Mouse (Mus musculus) hindbrain, embryonic 11.5 days (tissue): ENCODE data around the gene Gm17662. TPM values are rescaled to one million over a fixed set of nuclear protein-coding genes. Genes with fewer than 3 reads are reported as not detected.
A peak's percentile ranks its signal among the peaks of the same experiment; 100 is the strongest.

ENCODE experiments used
- ATAC-seq: fragments of 200-750 bp; cut with Nextera tagmentation; 2 replicates; pipeline ENCODE4 v1.8.0; 2017; ENCODE audit warnings: mild to moderate bottlenecking, moderate TSS enrichment, moderate library complexity; ENCODE audit not compliant: low FRiP score
- DNase-seq: peaks from one replicate; pipeline ENCODE4 v3.0.0-alpha.2; 2015; ENCODE audit warnings: low spot score
- H3K27ac ChIP-seq: fragments of 300-500 bp; sonication (generic); 2 replicates; pipeline ENCODE4 v1.5.1; 2014; ENCODE audit warnings: mild to moderate bottlenecking, low read depth, low read length
- H3K27me3 ChIP-seq: fragments of 300-500 bp; sonication (generic); 2 replicates; pipeline ENCODE4 v1.6.1; 2014; ENCODE audit warnings: mild to moderate bottlenecking, low read length, moderate library complexity, mixed read lengths; ENCODE audit not compliant: control insufficient read depth, insufficient read depth
- H3K36me3 ChIP-seq: fragments of 300-500 bp; sonication (generic); 2 replicates; pipeline ENCODE4 v1.6.1; 2014; ENCODE audit warnings: mild to moderate bottlenecking, low read length, moderate library complexity, mixed read lengths; ENCODE audit not compliant: control insufficient read depth, insufficient read depth
- H3K4me1 ChIP-seq: fragments of 300-500 bp; sonication (generic); replicated peaks from 2 replicates; pipeline ENCODE4 v1.6.1; 2014; ENCODE audit warnings: low read length, mixed read lengths; ENCODE audit not compliant: control insufficient read depth, insufficient read depth
- H3K4me2 ChIP-seq: fragments of 300-500 bp; sonication (generic); replicated peaks from 2 replicates; pipeline ENCODE4 v1.6.1; 2014; ENCODE audit warnings: mild to moderate bottlenecking, low read depth, low read length
- H3K4me3 ChIP-seq: fragments of 300-500 bp; sonication (generic); 2 replicates; pipeline ENCODE4 v1.5.1; 2014; ENCODE audit warnings: low read depth, low read length
- H3K9ac ChIP-seq: fragments of 300-500 bp; sonication (generic); 2 replicates; pipeline ENCODE4 v1.6.1; 2014; ENCODE audit warnings: low read depth, low read length
- H3K9me3 ChIP-seq: fragments of 300-500 bp; sonication (generic); 2 replicates; pipeline ENCODE4 v1.6.1; 2016; ENCODE audit warnings: low read length; ENCODE audit not compliant: control insufficient read depth
- WGBS: fragments of 180-500 bp; shearing (Covaris S2); extraction: QIAGEN DNeasy Blood & Tissue Kit; methylation state at CpG from one replicate; pipeline ENCODE4 v1.1.7; 2014; 5-methylcytosine and 5-hydroxymethylcytosine counted together
- polyA plus RNA-seq: library from polyadenylated mRNA; unstranded; fragments of >200 nt; fragmentation: Nextera tagmentation; extraction: Ambion mirVana; gene quantifications from 2 replicates; pipeline ENCODE4 v1.2.1, GENCODE M21; 2014

Gene Gm17662
- polyA plus RNA-seq, 1 experiment from 2014 or later, result not detected

GRCm38 (mm10) chr4:104824381-104825077 is 32.6 kb upstream of the Gm17662 start:
- WGBS, result 75% methylated on average over 7 of the region's 7 CpGs
- H3K27ac ChIP-seq, result no peak overlapping the region
- ATAC-seq (no peak), DNase-seq (no peak)
- no peak overlapping the region for H3K4me2 ChIP-seq
- H3K4me1 ChIP-seq, result no peaks in the 10 kb centered on the region
- no peak overlapping the region for H3K4me3 ChIP-seq
- no peaks in the 10 kb centered on the region for H3K27me3 ChIP-seq
- H3K36me3 ChIP-seq, result no peaks in the 10 kb centered on the region
- H3K9me3 ChIP-seq, result no peaks in the 10 kb centered on the region
- H3K9ac ChIP-seq, result no peak overlapping the region

GRCm38 (mm10) chr4:104828939-104829338 is 28.2 kb upstream of the Gm17662 start:
- Histone ChIP-seq H3K27me3 (no peaks in the 10 kb centered on the region), H3K4me2 (no peak overlapping the region), H3K4me3 (no peak overlapping the region), H3K9me3 (no peaks in the 10 kb centered on the region), H3K27ac (no peak overlapping the region), H3K9ac (no peak overlapping the region), H3K4me1 (no peaks in the 10 kb centered on the region), H3K36me3 (no peaks in the 10 kb centered on the region)
- DNase-seq (no peak), ATAC-seq (no peak)
- 90% methylated on average over 5 of the region's 5 CpGs for WGBS

- H3K4me2 ChIP-seq, result no peak overlapping the region
- no peaks in the 10 kb centered on the region for H3K4me1 ChIP-seq
- ATAC-seq (peak; percentile 75), DNase-seq (peak; percentile 66)
- H3K9ac ChIP-seq, result no peak overlapping the region
- no peaks in the 10 kb centered on the region for H3K9me3 ChIP-seq
- H3K36me3 ChIP-seq, result no peaks in the 10 kb centered on the region
- no peaks in the 10 kb centered on the region for H3K27me3 ChIP-seq
- H3K4me3 ChIP-seq, result no peak overlapping the region
- WGBS, result 11% methylated on average over 5 of the region's 5 CpGs
- H3K27ac ChIP-seq, result peak overlapping the region; percentile 54; the same call in 1 of the 2 replicates
Measured at GRCm38 (mm10) chr4:104835096-104835495, 22.0 kb upstream of the Gm17662 start.

- Histone ChIP-seq H3K36me3 (no peaks in the 10 kb centered on the region), H3K9ac (no peak overlapping the region), H3K4me2 (no peak overlapping the region), H3K27me3 (no peaks in the 10 kb centered on the region), H3K9me3 (no peaks in the 10 kb centered on the region), H3K27ac (no peak overlapping the region), H3K4me1 (no peaks in the 10 kb centered on the region), H3K4me3 (no peak overlapping the region)
- DNase-seq (no peak), ATAC-seq (no peak)
- 88% methylated on average over 2 of the region's 2 CpGs for WGBS
Measured at GRCm38 (mm10) chr4:104838342-104838741, 18.8 kb upstream of the Gm17662 start.

- no peak overlapping the region for H3K9ac ChIP-seq
- 84% methylated on average over 5 of the region's 5 CpGs for WGBS
- H3K9me3 ChIP-seq, result no peaks in the 10 kb centered on the region
- DNase-seq, result no peak
- H3K27me3 ChIP-seq, result no peaks in the 10 kb centered on the region
- no peak overlapping the region for H3K4me2 ChIP-seq
- no peak overlapping the region for H3K27ac ChIP-seq
- no peak overlapping the region for H3K4me3 ChIP-seq
- H3K36me3 ChIP-seq, result no peaks in the 10 kb centered on the region
- no peak for ATAC-seq
- no peaks in the 10 kb centered on the region for H3K4me1 ChIP-seq
Measured at GRCm38 (mm10) chr4:104842204-104842603, 14.9 kb upstream of the Gm17662 start.

- Histone ChIP-seq H3K4me1 (no peaks in the 10 kb centered on the region), H3K9me3 (no peaks in the 10 kb centered on the region), H3K27ac (no peak overlapping the region), H3K9ac (no peak overlapping the region), H3K36me3 (no peaks in the 10 kb centered on the region), H3K4me3 (no peak overlapping the region), H3K27me3 (no peaks in the 10 kb centered on the region), H3K4me2 (no peak overlapping the region)
- ATAC-seq (peak; percentile 35; the same call in 1 of the 2 replicates), DNase-seq (peak; percentile 19)
- WGBS, result 53% methylated on average over 4 of the region's 4 CpGs
Measured at GRCm38 (mm10) chr4:104843546-104843945, 13.6 kb upstream of the Gm17662 start.

- Histone ChIP-seq H3K36me3 (no peaks in the 10 kb centered on the region), H3K9me3 (no peaks in the 10 kb centered on the region), H3K4me1 (no peaks in the 10 kb centered on the region), H3K4me3 (no peak overlapping the region), H3K27ac (no peak overlapping the region), H3K27me3 (no peaks in the 10 kb centered on the region), H3K9ac (no peak overlapping the region), H3K4me2 (no peak overlapping the region)
- DNase-seq (no peak), ATAC-seq (no peak)
- WGBS, result 91% methylated on average over 2 of the region's 2 CpGs
Measured at GRCm38 (mm10) chr4:104855216-104855615, 1.9 kb upstream of the Gm17662 start.

GRCm38 (mm10) chr4:104857823-104858222 is 694 bp downstream of the Gm17662 start:
- 86% methylated on average over 4 of the region's 4 CpGs for WGBS
- H3K27ac ChIP-seq, result no peak overlapping the region

GRCm38 (mm10) chr4:104861241-104861640 is 4.1 kb downstream of the Gm17662 start:
- WGBS, result 90% methylated on average over 8 of the region's 8 CpGs
- Histone ChIP-seq H3K4me3 (no peak overlapping the region), H3K4me2 (no peak overlapping the region), H3K4me1 (no peaks in the 10 kb centered on the region), H3K36me3 (no peaks in the 10 kb centered on the region), H3K9ac (no peak overlapping the region), H3K27me3 (no peaks in the 10 kb centered on the region), H3K9me3 (no peaks in the 10 kb centered on the region), H3K27ac (no peak overlapping the region)
- no peak for ATAC-seq
- no peak for DNase-seq

More at GRCm38 (mm10) chr4:104857823-104858222, 694 bp downstream of the Gm17662 start:
- DNase-seq (no peak), ATAC-seq (no peak)
- no peaks in the 10 kb centered on the region for H3K36me3 ChIP-seq
- no peaks in the 10 kb centered on the region for H3K27me3 ChIP-seq
- H3K4me2 ChIP-seq, result no peak overlapping the region
- no peaks in the 10 kb centered on the region for H3K9me3 ChIP-seq
- H3K4me3 ChIP-seq, result no peak overlapping the region
- H3K4me1 ChIP-seq, result no peaks in the 10 kb centered on the region
- H3K9ac ChIP-seq, result no peak overlapping the region
